Mouse (Mus musculus) erythroblast, adult 5-6 weeks (primary cell): ENCODE measurements around the gene Ddah1. TPM values are rescaled to one million over a fixed set of nuclear protein-coding genes. Genes with fewer than 3 reads are reported as not detected.

Source experiments
- ATAC-seq: replicated peaks from 2 replicates; pipeline ENCODE4 v1.8.0; 2016; ENCODE audit warnings: moderate number of reproducible peaks, mild to moderate bottlenecking, moderate TSS enrichment, inconsistent platforms; ENCODE audit not compliant: poor library complexity, low FRiP score, severe bottlenecking
- total RNA-seq, 2 experiments: library from RNA; stranded (forward) in 1 of 2; stranded (reverse) in 1 of 2; fragments of 150-400 nt in 1 of 2; fragments of 200-764, 138-1000 nt in 1 of 2; gene quantifications; 2 replicates each; pipeline versions ENCODE4 v1.2.3 to v1.2.4; 2015 to 2017; ENCODE audit warnings: low replicate concordance in 2 of 2

Ddah1 gene
- total RNA-seq, 2 experiments from 2014 or later: not detected

- no peak for ATAC-seq
Observed at GRCm38 (mm10) chr3:145799365-145799764, 40.9 kb downstream of the Ddah1 start.

DNA sequence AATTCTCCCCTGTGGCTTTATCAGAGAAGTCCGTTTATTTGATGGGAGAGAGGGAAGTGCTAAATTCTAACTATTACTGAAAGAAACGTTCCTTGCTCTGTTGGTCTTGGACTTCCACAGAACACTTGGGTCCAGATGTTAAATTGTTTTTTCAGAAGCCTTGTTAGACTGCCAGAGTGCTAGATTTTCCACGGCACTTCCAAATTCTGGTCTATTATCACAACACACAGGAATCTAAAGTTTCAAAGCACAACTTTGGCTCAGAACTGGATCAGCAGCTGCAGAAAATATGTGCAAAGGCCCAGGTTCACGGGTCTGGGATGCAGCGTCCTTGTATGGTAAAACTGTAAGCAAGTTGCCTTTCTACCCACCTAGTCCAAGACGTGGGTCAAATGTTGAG, 43.6 kb downstream of the Ddah1 start:
- ATAC-seq: no peak

GRCm38 (mm10) chr3:145805848-145806247, 47.4 kb downstream of the Ddah1 start:
- ATAC-seq: no peak

GRCm38 (mm10) chr3:145806502-145806901, 48.0 kb downstream of the Ddah1 start:
- no peak for ATAC-seq

GRCm38 (mm10) chr3:145816807-145817206, 58.3 kb downstream of the Ddah1 start:
- no peak for ATAC-seq

GRCm38 (mm10) chr3:145817276-145817675, 58.8 kb downstream of the Ddah1 start:
- ATAC-seq: no peak

- ATAC-seq: no peak
Observed at GRCm38 (mm10) chr3:145820439-145820838, 62.0 kb downstream of the Ddah1 start.

- ATAC-seq: no peak
Observed at GRCm38 (mm10) chr3:145820938-145821337, 62.5 kb downstream of the Ddah1 start.

DNA sequence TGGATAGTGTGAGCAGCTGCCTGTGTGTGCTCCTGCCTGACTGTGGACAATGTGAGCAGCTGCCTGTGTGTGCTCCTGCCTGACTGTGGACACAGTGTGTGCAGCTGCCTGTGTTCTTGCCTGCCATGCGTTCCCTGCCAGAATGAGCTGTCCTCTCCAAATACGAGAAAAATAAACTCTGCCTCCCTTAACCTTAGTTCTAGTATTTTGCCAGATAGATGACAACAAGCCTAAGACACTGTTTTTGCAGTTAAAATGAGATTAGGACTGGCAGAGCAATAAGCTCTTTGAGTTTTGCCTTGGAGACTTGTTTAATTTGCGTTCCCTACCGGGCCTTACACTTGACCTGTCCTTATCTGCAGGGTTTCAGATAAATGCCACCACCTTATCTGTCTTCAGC, 63.7 kb downstream of the Ddah1 start:
- ATAC-seq: no peak

DNA sequence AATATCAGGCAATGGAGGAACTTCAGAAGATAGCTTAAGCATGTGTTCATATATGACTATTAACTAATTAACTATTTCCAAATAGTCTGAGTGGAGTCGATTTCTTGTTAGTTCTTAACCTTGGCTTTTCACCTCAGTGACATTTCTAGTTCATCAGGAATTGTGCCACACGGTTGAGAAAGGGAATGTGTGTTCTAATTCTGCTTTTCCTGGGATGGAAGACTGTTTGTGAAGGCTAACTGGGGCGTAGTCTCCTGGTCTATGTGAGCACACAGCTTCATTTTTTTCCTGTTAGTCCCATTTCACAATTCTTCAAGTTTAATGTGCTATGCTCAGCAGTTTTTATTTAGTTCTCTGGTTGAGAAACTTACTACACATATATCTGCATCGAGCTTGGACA, 65.2 kb downstream of the Ddah1 start:
- no peak for ATAC-seq

DNA sequence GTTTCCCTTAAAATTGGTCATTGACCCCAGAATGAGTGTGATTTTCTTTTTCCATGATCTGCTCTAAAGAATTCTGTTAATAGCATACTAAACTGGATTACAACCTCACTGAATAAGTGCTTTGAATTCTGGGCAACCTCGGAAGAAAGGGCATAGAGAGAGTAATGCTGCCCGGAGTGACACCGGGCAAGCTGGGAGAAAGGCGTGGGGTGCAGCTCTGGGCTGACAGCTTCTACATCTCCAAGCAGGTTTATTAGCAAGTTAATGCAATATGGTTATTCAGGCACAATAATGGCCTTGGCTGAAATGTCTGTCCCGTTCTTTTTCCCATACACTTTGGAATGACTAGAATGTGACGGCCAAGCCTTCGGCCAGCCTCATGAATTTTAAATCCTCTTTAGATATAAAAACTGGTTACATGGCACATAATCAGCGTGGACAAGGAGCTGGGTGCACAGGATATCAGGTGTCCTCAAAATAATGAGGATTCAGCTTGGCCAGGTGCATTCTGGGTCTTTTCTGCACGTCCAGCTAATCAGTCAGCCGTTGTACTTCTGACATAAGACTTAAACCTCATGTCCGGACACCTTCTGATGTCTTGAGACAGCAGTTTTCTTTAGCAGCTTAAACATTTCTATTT, 67.1 kb downstream of the Ddah1 start:
- no peak for ATAC-seq

- no peak for ATAC-seq
Observed at GRCm38 (mm10) chr3:145827191-145828045, 68.9 kb downstream of the Ddah1 start.

GRCm38 (mm10) chr3:145828906-145829305, 70.4 kb downstream of the Ddah1 start:
- no peak for ATAC-seq

DNA sequence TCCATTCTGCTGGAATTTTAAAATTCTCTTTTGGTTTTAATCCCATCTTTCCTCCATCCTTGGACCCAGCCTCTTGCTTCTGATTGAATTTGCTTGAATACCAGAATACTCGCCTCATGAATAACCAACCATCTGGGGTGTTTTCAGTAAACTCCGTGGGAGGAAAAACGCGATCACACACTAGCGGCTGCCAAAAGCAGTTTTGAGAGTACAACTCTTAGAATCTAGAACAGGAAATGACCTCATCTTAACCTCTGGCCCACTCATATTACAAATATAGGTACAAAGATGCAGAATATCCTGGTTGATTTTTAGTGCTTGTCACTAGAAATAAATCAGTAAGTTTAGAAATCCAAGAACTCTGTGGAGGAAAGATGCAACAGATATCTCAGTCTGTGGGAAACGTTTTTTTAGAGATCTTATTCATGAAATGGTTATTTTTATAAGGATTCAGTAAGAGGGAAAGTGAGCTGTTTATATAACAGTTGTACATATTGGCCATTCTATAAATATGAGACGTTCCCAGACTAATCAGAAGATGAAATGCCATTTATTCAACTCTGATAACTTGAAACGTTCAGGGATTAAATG, 75.6 kb downstream of the Ddah1 start:
- no peak for ATAC-seq

DNA sequence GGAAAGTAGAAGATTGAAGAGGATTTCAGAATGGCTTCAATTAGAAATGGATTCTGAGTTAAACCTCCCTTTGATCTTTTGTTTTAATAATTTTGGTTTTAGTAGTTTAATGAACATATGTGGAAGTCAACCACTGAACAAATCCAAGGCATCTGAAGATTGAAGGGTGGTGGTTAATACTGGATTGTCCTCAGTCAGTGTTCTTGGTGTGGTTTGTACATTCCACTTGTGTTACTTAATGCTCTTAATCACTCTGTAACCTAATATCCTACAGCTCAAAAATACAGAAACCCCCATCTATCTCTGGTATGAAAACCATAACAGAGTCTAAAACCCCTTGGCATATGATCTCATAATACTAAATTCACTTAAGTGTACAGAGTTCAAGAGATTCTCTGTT, 79.8 kb downstream of the Ddah1 start:
- no peak for ATAC-seq

- ATAC-seq: no peak
Observed at GRCm38 (mm10) chr3:145841961-145842710, 83.7 kb downstream of the Ddah1 start.

- ATAC-seq: no peak
Observed at GRCm38 (mm10) chr3:145843836-145844235, 85.4 kb downstream of the Ddah1 start.

GRCm38 (mm10) chr3:145844891-145845290, 86.4 kb downstream of the Ddah1 start:
- no peak for ATAC-seq

DNA sequence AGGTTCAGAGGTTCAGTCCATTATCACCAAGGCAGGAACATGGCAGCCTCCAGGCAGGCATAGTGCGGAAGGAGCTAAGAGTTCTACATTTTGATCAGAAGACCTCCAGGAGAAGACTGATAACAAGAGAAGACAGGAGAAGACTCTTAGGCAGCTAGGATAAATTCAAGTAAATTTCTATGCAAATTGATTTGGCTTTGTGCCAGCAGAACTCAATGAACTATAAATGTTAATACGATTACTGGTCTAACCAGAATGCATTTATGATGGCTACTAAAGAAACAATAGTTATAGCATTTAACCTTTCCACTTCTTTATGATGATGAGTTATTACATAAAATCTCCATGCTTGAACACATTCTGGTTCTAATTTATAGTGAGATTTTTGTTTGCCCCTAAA, 87.8 kb downstream of the Ddah1 start:
- no peak for ATAC-seq

DNA sequence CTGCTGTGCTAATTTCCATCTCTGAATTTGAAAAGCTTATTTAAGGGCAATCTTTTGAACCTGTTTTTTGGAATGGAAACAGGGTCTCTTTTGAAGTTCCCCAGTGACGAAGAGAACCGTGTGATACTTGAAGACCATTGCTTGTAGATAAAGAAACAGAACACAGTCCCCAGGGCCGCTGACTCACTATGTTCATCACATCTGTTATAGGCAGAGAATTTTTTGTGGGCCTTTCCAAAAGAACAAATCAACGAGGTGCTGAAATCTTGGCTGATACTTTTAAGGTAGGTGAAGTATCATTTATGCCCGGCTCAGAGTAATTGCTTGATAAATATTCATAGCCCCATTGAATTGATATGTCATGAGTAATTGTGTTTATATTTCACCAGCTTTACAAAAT, 93.6 kb downstream of the Ddah1 start:
- ATAC-seq: no peak
